Mouse (Mus musculus) lung, embryonic 15.5 days (tissue): ENCODE measurements around the gene Klrg1. TPM values are rescaled to one million over a fixed set of nuclear protein-coding genes. Genes with fewer than 3 reads are reported as not detected.
A peak's percentile ranks its signal among the peaks of the same experiment; 100 is the strongest.

Source experiments
- ATAC-seq: fragments of 200-750 bp; cut with Nextera tagmentation; 2 replicates; pipeline ENCODE4 v1.8.0; 2017; ENCODE audit warnings: moderate number of reproducible peaks, borderline replicate concordance; ENCODE audit not compliant: low FRiP score, low TSS enrichment; ENCODE audit errors: extremely low read depth
- H3K27ac ChIP-seq: fragments of 300-500 bp; sonication (generic); 2 replicates; pipeline ENCODE4 v1.5.1; 2015; ENCODE audit warnings: moderate library complexity, mild to moderate bottlenecking, inconsistent platforms
- H3K27me3 ChIP-seq: fragments of 300-500 bp; sonication (generic); 2 replicates; pipeline ENCODE4 v1.6.1; 2015; ENCODE audit warnings: inconsistent platforms
- H3K36me3 ChIP-seq: fragments of 300-500 bp; sonication (generic); 2 replicates; pipeline ENCODE4 v1.6.1; 2015; ENCODE audit warnings: inconsistent platforms
- H3K4me1 ChIP-seq: fragments of 300-500 bp; sonication (generic); 2 replicates; pipeline ENCODE4 v1.6.1; 2015; ENCODE audit warnings: inconsistent platforms
- H3K4me2 ChIP-seq: fragments of 300-500 bp; sonication (generic); 2 replicates; pipeline ENCODE4 v1.6.1; 2015; ENCODE audit warnings: inconsistent platforms, mild to moderate bottlenecking, moderate library complexity
- H3K4me3 ChIP-seq: fragments of 300-500 bp; sonication (generic); 2 replicates; pipeline ENCODE4 v1.5.1; 2015; ENCODE audit warnings: mild to moderate bottlenecking, inconsistent platforms
- H3K9ac ChIP-seq: fragments of 300-500 bp; sonication (generic); 2 replicates; pipeline ENCODE4 v1.6.1; 2015; ENCODE audit warnings: inconsistent platforms
- H3K9me3 ChIP-seq: fragments of 300-500 bp; sonication (generic); 2 replicates; pipeline ENCODE4 v1.6.1; 2016; ENCODE audit warnings: inconsistent platforms
- WGBS: fragments of 180-500 bp; shearing (Covaris S2); methylation state at CpG from one replicate; pipeline ENCODE4 v1.1.7; 2015; 5-methylcytosine and 5-hydroxymethylcytosine counted together
- polyA plus RNA-seq: library from polyadenylated mRNA; unstranded; fragments of >200 nt; fragmentation: Nextera tagmentation; extraction: Ambion mirVana; gene quantifications from 2 replicates; pipeline ENCODE4 v1.2.1, GENCODE M21; 2015

The Klrg1 gene
- not detected in 2 replicates for polyA plus RNA-seq

DNA sequence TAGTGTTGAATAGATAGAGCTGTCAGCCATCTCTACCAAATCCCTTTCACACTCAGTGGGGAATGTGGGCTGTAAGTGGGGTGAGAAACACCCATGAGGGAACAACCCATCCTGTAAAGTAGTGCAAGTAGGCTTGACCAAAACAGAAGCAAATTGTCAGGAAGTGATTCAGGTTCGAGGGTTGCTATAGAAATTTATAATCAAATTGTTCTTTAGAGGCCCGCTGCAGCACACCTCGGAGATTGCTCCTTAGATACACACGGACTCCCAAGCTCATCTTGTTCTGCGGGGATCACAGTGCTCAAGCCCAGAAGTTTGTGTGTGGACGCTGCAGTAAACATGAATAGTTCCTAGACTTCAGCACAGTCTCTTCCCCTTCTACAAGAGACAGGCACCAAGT is at the start of gene Klrg1:
Gene Klrg1, minus strand, starts transcription at position 101 of the 400 bp plus-strand sequence.
- no peak within 1 kb of the TSS for H3K4me3 ChIP-seq
- 79% methylated on average over 6 of the region's 6 CpGs for WGBS
- ATAC-seq = no peak

DNA sequence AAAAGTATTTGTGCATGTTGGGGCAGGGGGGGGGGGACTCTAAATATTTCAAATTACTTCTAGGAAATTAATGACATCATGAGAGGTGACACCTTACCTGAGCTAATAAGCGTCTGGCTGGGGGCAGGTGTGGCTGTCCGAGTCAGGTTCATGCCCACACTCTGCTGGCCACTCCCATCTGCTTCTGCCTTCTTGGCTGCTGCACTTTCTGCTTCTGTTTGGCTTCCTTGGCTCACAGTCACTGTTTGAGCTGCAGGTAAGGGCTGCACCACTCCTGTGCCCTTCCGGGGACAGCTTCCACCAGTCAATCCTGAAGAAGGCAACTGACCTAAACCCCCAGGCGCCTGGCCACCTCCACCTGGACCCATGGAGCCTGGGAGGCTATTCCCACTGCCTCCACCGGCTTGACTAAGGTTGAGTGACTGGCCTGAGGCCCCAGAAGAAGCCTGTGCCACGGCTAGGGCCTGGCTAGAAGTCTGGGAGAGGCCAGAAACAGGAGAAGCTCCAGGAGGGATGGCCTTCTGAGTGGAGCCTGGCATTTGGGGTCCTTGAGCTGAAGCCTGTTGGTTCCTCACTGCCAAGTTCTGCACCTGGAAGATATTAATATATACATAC is 42.8 kb upstream of the Klrg1 start:
- WGBS = 85% methylated on average over 6 of the region's 6 CpGs
- no peak overlapping the region for H3K27ac ChIP-seq
- H3K4me1 ChIP-seq = no peaks in the 10 kb centered on the region
- peaks cover 48% of the 10 kb centered on the region for H3K36me3 ChIP-seq
- H3K27me3 ChIP-seq = no peaks in the 10 kb centered on the region
- ATAC-seq = no peak
- H3K4me2 ChIP-seq = no peak overlapping the region
- H3K9me3 ChIP-seq = no peaks in the 10 kb centered on the region
- no peak overlapping the region for H3K9ac ChIP-seq
- no peak overlapping the region for H3K4me3 ChIP-seq

More for the DNA sequence above, at the start of gene Klrg1:
- Histone ChIP-seq H3K9me3 (no peaks in the 10 kb centered on the region), H3K4me1 (no peaks in the 10 kb centered on the region), H3K27me3 (no peaks in the 10 kb centered on the region), H3K4me2 (no peak within 1 kb of the TSS), H3K36me3 (no peaks in the 10 kb centered on the region), H3K9ac (no peak within 1 kb of the TSS), H3K27ac (no peak within 1 kb of the TSS)

DNA sequence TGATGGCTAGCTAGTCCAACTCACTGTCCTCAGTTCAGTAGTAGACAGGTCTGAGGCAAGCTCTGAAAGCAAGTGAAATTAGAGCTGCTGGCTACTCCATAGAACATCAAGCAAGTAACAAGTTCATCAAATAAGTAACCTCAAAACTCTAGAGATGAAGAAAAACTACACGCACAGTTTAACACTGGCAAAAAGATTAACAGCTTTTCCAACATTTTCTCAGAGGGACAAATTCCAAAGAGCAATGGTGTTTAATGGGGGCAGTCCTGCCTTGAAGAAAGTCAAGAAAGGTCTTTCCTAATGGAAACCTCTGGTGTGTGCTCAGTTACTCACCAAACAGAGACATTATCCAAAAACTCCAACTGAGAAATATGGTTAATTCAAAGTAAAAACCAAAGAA is 36.0 kb upstream of the Klrg1 start:
- Histone ChIP-seq H3K4me3 (no peak overlapping the region), H3K4me1 (no peaks in the 10 kb centered on the region), H3K9me3 (no peaks in the 10 kb centered on the region), H3K9ac (no peak overlapping the region), H3K4me2 (no peak overlapping the region), H3K27ac (no peak overlapping the region), H3K36me3 (peaks cover 89% of the 10 kb centered on the region), H3K27me3 (no peaks in the 10 kb centered on the region)
- no peak for ATAC-seq
- 97% methylated on average over 1 of the region's 1 CpGs for WGBS

DNA sequence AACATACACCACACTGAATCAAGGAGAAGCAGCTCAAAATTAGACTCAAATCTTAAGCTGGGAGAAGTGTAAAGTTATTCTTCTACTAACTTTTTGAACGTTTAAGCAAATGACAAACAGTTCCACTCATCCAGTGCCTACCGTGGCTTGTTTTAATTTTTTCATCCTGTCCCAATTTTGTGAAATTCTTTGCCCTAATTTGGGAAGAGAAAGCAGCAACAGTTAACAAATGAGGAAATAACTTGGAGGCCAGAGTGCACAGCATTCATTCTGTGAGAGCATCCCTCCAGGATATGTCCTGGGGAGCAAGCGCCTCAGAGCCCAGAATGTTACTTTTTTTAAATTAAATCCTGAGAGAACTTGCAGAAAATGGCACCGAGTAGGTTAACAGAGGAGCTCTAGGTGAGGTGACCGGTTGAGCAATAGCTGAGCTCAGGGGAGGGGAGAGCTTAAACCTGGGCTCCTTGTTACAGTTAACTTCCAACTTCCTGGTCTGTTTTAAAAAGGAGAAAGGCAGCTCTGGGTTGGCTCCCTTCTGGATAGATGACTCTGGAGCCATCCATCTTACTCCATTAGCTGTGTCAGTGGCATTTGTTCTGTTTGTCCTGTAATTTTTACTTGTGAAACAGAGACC is 27.6 kb upstream of the Klrg1 start:
- H3K27ac ChIP-seq = no peak overlapping the region
- H3K4me3 ChIP-seq = peak overlapping the region; percentile 78

DNA sequence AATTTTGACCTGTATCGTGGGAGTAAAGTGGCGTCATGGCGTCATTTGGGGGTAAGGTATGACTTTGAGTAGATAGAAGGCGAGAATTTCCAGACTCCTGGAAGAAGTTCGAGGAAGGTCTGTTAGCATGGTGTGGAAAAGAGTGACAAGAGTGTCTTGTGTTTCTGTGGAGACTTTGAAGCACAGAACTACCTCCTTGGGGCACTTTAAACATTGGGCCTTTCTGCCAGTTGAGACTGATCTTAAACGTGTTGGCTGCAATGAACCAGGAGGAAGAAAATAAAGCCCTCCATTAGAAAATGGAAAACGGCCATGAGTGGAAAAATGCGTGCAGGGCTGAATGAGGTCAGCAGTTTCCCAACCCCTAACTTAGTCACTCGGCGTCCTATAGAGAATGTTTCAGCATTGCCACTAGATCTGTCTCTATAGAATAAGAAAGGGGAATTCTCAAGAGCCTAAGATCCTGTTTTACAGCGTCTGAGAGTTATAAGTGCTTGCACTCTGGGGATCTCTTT is 26.8 kb upstream of the Klrg1 start:
- peaks cover 26% of the 10 kb centered on the region for H3K36me3 ChIP-seq
- H3K27me3 ChIP-seq = no peaks in the 10 kb centered on the region
- H3K9me3 ChIP-seq = no peaks in the 10 kb centered on the region
- H3K4me2 ChIP-seq = peak overlapping the region; percentile 65
- peaks cover 15% of the 10 kb centered on the region for H3K4me1 ChIP-seq
- peak overlapping the region; percentile 78 for H3K4me3 ChIP-seq
- no peak for ATAC-seq
- 0 out of 2 replicates have a peak overlapping the region, but pooled peaks have one; percentile 78 for H3K27ac ChIP-seq
- peak overlapping the region; percentile 83 for H3K9ac ChIP-seq
- 5% methylated on average over 11 of the region's 11 CpGs for WGBS

More for the DNA sequence above, 27.6 kb upstream of the Klrg1 start:
- Histone ChIP-seq H3K36me3 (peaks cover 34% of the 10 kb centered on the region), H3K9me3 (no peaks in the 10 kb centered on the region), H3K4me2 (peak overlapping the region; percentile 65), H3K27me3 (no peaks in the 10 kb centered on the region), H3K9ac (peak overlapping the region; percentile 83), H3K4me1 (peaks cover 15% of the 10 kb centered on the region)
- ATAC-seq = no peak
- WGBS = 53% methylated on average over 5 of the region's 5 CpGs

DNA sequence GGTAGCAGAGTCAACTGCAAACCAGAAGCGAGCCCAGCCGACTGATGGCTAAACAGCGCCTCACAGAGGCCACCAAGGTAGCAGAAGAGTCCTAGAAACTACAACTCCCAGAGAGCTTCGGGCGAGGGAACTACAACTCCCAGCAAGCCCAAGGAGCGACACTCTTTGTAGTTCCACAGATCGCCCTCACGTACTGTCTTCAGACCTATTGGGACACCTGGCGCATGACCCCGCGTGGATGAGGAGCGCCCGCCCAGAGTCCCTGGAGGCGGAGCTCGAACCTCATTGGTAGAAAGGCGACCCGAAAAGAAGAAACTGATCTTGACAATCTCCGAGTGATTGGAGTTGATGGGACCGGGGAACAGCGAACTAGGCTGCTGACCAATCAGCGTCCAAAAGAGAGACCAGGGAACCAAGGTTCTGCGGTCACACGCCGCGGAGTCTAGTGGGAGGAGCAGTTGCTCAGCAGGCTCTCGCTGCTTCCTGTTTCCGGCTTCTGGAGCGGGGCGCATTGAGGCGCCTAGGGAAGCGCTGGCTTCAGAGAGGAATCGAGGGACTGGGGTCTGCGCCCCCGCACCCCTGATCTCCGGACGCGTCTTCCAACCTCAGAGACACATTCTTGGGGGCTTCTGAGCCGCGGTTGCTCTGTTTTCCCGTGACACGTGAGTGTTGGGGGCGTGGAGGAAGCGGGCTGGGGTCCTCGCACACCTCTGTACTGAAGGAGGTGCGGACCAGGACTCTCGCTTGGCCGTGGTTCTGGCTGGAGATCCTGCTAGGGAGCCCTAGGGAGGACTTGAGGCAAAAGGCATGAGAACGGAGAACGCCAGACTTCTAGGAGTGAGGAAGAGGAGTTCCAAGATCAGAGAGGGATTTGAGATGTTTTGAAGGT is 26.1 kb upstream of the Klrg1 start, which contains the start of gene M6pr:
Gene M6pr, plus strand, starts transcription at position 216 of the 889 bp plus-strand sequence.
- Histone ChIP-seq H3K36me3 (peaks cover 18% of the 10 kb centered on the region), H3K9ac (peak within 1 kb of the TSS; percentile 83), H3K27me3 (no peaks in the 10 kb centered on the region), H3K4me1 (peaks cover 15% of the 10 kb centered on the region), H3K4me2 (peak within 1 kb of the TSS; percentile 65), H3K27ac (peak within 1 kb of the TSS; percentile 78), H3K4me3 (peak within 1 kb of the TSS; percentile 78), H3K9me3 (no peaks in the 10 kb centered on the region)
- WGBS = under 1% methylated on average over 49 of the region's 49 CpGs
- peak; percentile 99 for ATAC-seq

DNA sequence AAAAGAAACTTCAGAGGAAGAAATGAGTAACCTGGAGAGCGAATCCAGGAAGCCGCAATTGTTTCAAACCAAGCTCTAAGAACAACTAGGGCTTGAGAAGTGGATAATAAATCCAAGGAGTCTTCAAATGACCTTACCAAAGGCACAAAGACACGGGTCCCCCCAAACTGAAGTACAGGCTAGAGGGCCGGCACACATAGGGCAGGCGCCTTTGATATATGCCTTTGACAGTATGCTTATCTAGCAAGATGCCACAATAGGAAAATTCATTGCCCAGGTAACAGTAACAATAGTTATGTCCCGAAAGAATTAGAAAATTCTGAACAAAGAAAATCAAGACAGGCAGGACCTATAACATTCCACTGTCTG is 25.4 kb upstream of the Klrg1 start:
- peak; percentile 8; the same call in 1 of the 2 replicates for ATAC-seq
- H3K4me2 ChIP-seq = peak overlapping the region; percentile 65
- H3K9me3 ChIP-seq = no peaks in the 10 kb centered on the region
- no peak overlapping the region for H3K9ac ChIP-seq
- no peak overlapping the region; the same call in 1 of the 2 replicates for H3K27ac ChIP-seq
- no peaks in the 10 kb centered on the region for H3K27me3 ChIP-seq
- peaks cover 15% of the 10 kb centered on the region for H3K4me1 ChIP-seq
- peaks cover 12% of the 10 kb centered on the region for H3K36me3 ChIP-seq
- peak overlapping the region; percentile 78 for H3K4me3 ChIP-seq
- 65% methylated on average over 6 of the region's 6 CpGs for WGBS

DNA sequence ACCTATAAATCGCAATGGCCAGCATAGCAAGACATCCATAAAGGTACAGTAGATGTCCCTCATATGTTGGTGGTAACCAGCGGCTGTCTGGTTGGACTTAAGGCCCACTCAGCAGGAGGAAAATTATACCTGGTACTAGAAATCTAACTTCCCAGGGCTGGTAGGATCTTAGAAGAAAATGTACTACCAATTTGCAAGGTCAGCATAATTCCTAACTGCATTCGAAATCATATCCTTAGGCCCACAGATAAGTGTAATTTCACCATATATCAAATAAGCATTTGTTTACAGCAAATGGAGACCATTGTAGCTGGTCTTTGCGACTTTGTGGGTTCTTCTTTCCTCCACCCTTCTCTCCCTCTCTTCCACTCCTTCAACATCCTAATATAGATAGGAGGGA is 24.0 kb upstream of the Klrg1 start:
- 77% methylated on average over 4 of the region's 4 CpGs for WGBS
- H3K4me3 ChIP-seq = no peak overlapping the region
- no peak overlapping the region for H3K27ac ChIP-seq
- H3K9me3 ChIP-seq = no peaks in the 10 kb centered on the region
- H3K36me3 ChIP-seq = no peaks in the 10 kb centered on the region
- no peak overlapping the region for H3K4me2 ChIP-seq
- ATAC-seq = no peak
- H3K9ac ChIP-seq = no peak overlapping the region
- H3K27me3 ChIP-seq = no peaks in the 10 kb centered on the region
- peaks cover 15% of the 10 kb centered on the region for H3K4me1 ChIP-seq

DNA sequence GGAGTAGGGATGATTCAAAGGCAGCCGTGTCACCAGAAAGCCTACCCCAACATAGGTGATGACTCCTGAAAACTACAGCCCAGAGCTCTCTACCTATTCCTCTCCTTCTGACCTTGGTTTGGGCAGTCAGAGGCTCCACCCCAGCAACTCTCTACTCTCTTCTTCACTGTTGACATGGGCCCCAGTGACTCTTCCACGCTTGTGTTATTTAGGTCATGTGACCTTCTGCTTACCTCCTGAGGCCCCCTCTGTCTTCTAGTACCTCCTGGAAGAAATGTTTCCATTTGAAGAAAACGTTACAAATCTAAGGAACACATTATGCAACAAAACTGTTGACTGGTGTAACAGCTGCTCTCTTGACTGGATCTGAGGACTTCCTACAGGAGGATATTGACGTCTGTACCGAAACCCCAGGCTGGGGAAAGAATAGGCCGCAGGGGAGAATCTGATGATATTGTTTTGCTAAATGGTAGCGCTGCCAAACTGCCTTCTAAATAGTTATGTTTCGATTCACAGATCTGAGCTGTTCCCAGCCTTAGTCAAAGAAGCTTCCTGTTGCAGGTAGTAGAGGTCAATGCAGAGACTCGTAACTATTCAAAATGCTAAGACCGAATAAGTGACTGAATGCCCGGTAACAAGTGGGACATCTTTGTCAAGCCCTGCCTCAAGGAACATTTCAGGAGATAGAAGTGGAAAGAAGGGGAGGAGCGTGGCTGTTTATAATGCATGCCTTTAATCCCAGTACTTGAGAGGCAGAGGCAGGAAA is 22.3 kb upstream of the Klrg1 start:
- 74% methylated on average over 12 of the region's 12 CpGs for WGBS
- Histone ChIP-seq H3K4me2 (no peak overlapping the region), H3K27me3 (no peaks in the 10 kb centered on the region), H3K27ac (no peak overlapping the region), H3K4me3 (no peak overlapping the region), H3K9me3 (no peaks in the 10 kb centered on the region), H3K36me3 (no peaks in the 10 kb centered on the region), H3K9ac (no peak overlapping the region), H3K4me1 (peaks cover 5% of the 10 kb centered on the region)
- no peak for ATAC-seq

DNA sequence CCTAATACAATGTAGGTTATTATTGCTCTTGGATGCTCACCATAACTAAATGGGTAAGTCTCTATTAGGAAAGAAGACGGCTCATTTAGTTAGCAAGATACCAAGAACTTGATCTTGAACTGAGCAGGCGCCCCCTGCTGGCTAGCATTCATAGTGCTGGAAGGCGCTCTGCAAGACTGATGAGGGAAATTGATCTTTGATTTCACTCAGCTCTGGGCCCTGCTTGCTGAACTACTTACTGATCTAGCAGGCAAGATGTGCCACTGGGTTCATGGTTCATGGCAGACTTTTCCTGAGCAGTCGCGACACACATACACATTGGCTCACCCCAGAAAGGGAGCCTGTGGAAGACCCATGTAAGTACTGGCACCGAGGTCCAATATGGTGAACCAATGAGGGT is 21.7 kb upstream of the Klrg1 start:
- H3K4me1 ChIP-seq = no peaks in the 10 kb centered on the region
- no peaks in the 10 kb centered on the region for H3K36me3 ChIP-seq
- H3K9me3 ChIP-seq = no peaks in the 10 kb centered on the region
- 32% methylated on average over 6 of the region's 6 CpGs for WGBS
- H3K4me2 ChIP-seq = no peak overlapping the region
- no peak overlapping the region for H3K27ac ChIP-seq
- H3K4me3 ChIP-seq = no peak overlapping the region
- no peak overlapping the region for H3K9ac ChIP-seq
- H3K27me3 ChIP-seq = no peaks in the 10 kb centered on the region
- ATAC-seq = no peak

DNA sequence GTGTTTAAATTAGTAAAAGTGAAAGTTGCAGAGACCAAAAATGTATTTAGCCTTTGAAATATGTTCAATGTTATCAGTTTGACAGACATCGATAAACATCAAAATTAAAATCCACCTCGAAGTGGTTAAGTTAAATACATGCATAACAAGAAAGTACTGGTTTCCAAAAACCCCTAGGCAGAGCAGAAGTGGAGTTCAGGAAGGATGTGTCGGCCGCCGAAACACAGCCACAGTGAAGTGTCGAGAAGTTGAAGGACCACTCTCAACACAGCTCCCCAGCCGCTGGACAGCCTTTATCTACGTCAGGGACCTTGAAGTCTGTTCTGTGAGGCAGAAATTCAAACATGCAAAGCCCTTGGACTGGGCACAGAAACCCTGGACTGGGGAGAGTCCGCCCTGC is 20.8 kb upstream of the Klrg1 start:
- Histone ChIP-seq H3K9ac (no peak overlapping the region), H3K27ac (no peak overlapping the region), H3K27me3 (no peaks in the 10 kb centered on the region), H3K9me3 (no peaks in the 10 kb centered on the region), H3K4me2 (no peak overlapping the region), H3K36me3 (no peaks in the 10 kb centered on the region), H3K4me3 (no peak overlapping the region), H3K4me1 (no peaks in the 10 kb centered on the region)
- WGBS = 43% methylated on average over 9 of the region's 9 CpGs
- no peak for ATAC-seq
